In genomic region chr11:50421934-50422780, GRCm38 (mm10) we compare ENCODE assay signal across 8 mouse cellular contexts. TPM values are rescaled to one million over a fixed set of nuclear protein-coding genes. Genes with fewer than 3 reads are reported as not detected.
A peak's percentile ranks its signal among the peaks of the same experiment; 100 is the strongest.
DNase-seq lines count a peak whose midpoint lies in the region; ATAC-seq lines count a peak whose summit lies in the region.

No protein-coding gene starts in this region.

- no peaks in the 10 kb centered on the region for H3K9me3 ChIP-seq in forebrain, embryonic 14.5 days (replicated peaks; ENCODE audit: control insufficient read depth, low read length)

- intact Hi-C loops in left cerebral cortex, postnatal 10 days (cut with DNase I), result no loop called here

- ATAC-seq in forebrain, embryonic 14.5 days, result peak; percentile 97
- peak; percentile 43 for ATAC-seq in inflammation-experienced regulatory T-cells, adult 6 months
- ATAC-seq in megakaryocyte progenitor cell, adult 5-6 weeks (replicated peaks; ENCODE audit: poor library complexity), result peak; percentile 93

- DNase-seq in Muller cell, postnatal 12 days (ENCODE audit: inconsistent ontology term), result peak; percentile 88
- peak; percentile 34 to 55 for DNase-seq in cerebellum, adult 18-20 months
- DNase-seq in forebrain, embryonic 14.5 days (ENCODE audit: low spot score), result peak; percentile 97
- DNase-seq in left cerebral cortex, postnatal 10 days (ENCODE audit: extremely low spot score in 1 of 2, low spot score in 2 of 2), result peak; percentile 74 to 82
- DNase-seq in right cerebral cortex, postnatal 14 days, result peak; percentile 58
- no peak for DNase-seq in gastrocnemius, adult 8-10 months (ENCODE audit: low spot score in 2 of 2)

- no peaks in the 10 kb centered on the region for H3K27me3 ChIP-seq in forebrain, embryonic 14.5 days (replicated peaks; ENCODE audit: control insufficient read depth, insufficient read depth, low read length)

- peak overlapping the region; percentile 55 for H3K4me2 ChIP-seq in forebrain, embryonic 14.5 days (ENCODE audit: low read length)

- 24% methylated on average over 22 of the region's 22 CpGs for WGBS in forebrain, embryonic 14.5 days

- H3K27ac ChIP-seq in forebrain, embryonic 14.5 days (ENCODE audit: low read depth, low read length), result peak overlapping the region; percentile 22; the same call in 1 of the 2 replicates

- peak overlapping the region; percentile 26 for H3K4me3 ChIP-seq in forebrain, embryonic 14.5 days (ENCODE audit: low read depth, low read length)

- H3K36me3 ChIP-seq in forebrain, embryonic 14.5 days (ENCODE audit: control insufficient read depth, insufficient read depth, low read length), result peaks cover 14% of the 10 kb centered on the region

- 0 out of 2 replicates have a peak, but pooled peaks cover 4% of the 10 kb centered on the region for H3K4me1 ChIP-seq in forebrain, embryonic 14.5 days (ENCODE audit: control insufficient read depth, insufficient read depth, low read length)

- H3K9ac ChIP-seq in forebrain, embryonic 14.5 days (ENCODE audit: low read length), result peak overlapping the region; percentile 40; the same call in 1 of the 2 replicates

RNA-seq across cellular contexts. Expression of gene Rufy1, which starts 8.8 kb away (rescaled TPM):
- polyA plus RNA-seq in forebrain, embryonic 14.5 days (2014; fragmentation: Nextera tagmentation; extraction: Ambion mirVana), result 27.2 and 32.7 TPM in 2 replicates
- 10 to 100 TPM in 2 of 3 experiments, 1 to 10 TPM in 1; 7.8 to 13.4 (median 12.2) TPM for polyA plus RNA-seq in inflammation-experienced regulatory T-cells, adult 6 months (2017; shearing (Covaris generic))
- 10 to 100 TPM; 20.6 to 22.5 TPM for total RNA-seq in left cerebral cortex, postnatal 10 days (2021)
- 29.5 and 38.1 TPM in 2 replicates for total RNA-seq in megakaryocyte progenitor cell, adult 5-6 weeks (2015)
- total RNA-seq in megakaryocyte progenitor cell, adult 5-6 weeks (2017), result 42.5 and 48.5 TPM in 2 replicates
- 10 to 100 TPM; 21.2 to 24.9 (median 22.0) TPM for total RNA-seq in gastrocnemius, adult 8-10 months (2022)

RNA-seq across cellular contexts. Expression of gene Hnrnph1, which starts 45.4 kb away (rescaled TPM):
- polyA plus RNA-seq in forebrain, embryonic 14.5 days (2014; fragmentation: Nextera tagmentation; extraction: Ambion mirVana), result 598 and 623 TPM in 2 replicates
- 100 to 1,000 TPM; 155 to 240 (median 214) TPM for polyA plus RNA-seq in inflammation-experienced regulatory T-cells, adult 6 months (2017; shearing (Covaris generic))
- total RNA-seq in left cerebral cortex, postnatal 10 days (2021), result 100 to 1,000 TPM; 242 to 260 TPM
- total RNA-seq in megakaryocyte progenitor cell, adult 5-6 weeks (2015), result 748 and 912 TPM in 2 replicates
- 703 and 864 TPM in 2 replicates for total RNA-seq in megakaryocyte progenitor cell, adult 5-6 weeks (2017)
- total RNA-seq in gastrocnemius, adult 8-10 months (2022), result 10 to 100 TPM; 63.8 to 91.3 (median 74.6) TPM

Comparison
In these comparisons a context has a peak if more than half of its experiments do, and no peak if none do; other contexts are left out.
1. DNase-seq: peak in Muller cell, postnatal 12 days (single experiment), cerebellum, adult 18-20 months (2 of 2), forebrain, embryonic 14.5 days (single experiment), left cerebral cortex, postnatal 10 days (2 of 2) and right cerebral cortex, postnatal 14 days (single experiment); none in gastrocnemius, adult 8-10 months (0 of 2).
2. ATAC-seq: peak in every context shown above with its lines; median percentile 97 in forebrain, embryonic 14.5 days; 93 in megakaryocyte progenitor cell, adult 5-6 weeks; 43 in inflammation-experienced regulatory T-cells, adult 6 months.